Mouse (Mus musculus): ENCODE measurements at regions not wholly inside any gene's neighbourhood (a gene's known extent, or its start where the extent isn't known, plus 50 kb on each side); places are given as distances from the start of the nearest gene placed in this dataset.

DNA sequence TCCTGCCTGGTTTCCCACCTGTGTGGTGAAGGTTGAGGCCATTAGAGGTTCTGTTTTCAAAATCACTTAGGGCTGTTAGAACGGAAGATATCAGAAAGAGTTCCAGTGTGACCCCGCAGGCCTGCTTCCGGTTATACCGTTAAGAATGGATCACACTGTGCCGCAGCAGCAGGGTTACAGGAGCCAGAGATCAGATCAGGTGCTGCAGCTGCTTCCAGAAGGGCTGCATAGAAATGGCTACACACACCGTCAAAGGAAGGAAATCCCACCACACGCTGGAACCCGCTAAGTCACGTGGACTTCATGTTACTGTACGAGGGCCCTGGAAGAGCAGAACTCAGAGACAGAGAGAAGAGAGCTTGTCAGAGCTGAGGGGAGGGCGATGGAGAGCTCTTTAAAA, 282.1 kb upstream of the Cxcr4 start:
- Histone ChIP-seq H3K27me3 (replicated peaks) (peaks cover 3% of the 10 kb centered on the region), H3K4me2 (ENCODE audit: insufficient read depth, low read depth, poor library complexity, severe bottlenecking) (no peak overlapping the region), H3K36me3 (replicated peaks in 1 of 2; ENCODE audit: control insufficient read depth in 1 of 2, insufficient read depth in 1 of 2, low read length in 1 of 2) (no peaks in the 10 kb centered on the region), H3K4me1 (ENCODE audit: control insufficient read depth in 1 of 2, insufficient read depth in 2 of 2) (peaks cover 0 to 13% of the 10 kb centered on the region in 2 experiments; a peak in 2 of 4 replicates), H3K27ac (ENCODE audit: insufficient read depth, low read depth) (no peak overlapping the region), H3K79me2 (replicated peaks; ENCODE audit: control insufficient read depth, extremely low read depth, insufficient read depth, poor library complexity, severe bottlenecking) (no peaks in the 10 kb centered on the region), H3K9ac (ENCODE audit: insufficient read depth, low read depth) (no peak overlapping the region), H3K9me3 (replicated peaks; ENCODE audit: low read length) (no peaks in the 10 kb centered on the region), H3K4me3 (replicated peaks in 1 of 3; ENCODE audit: low read depth in 2 of 3, low read length in 2 of 3, poor library complexity in 1 of 3) (no peak overlapping the region)
- DNase-seq (ENCODE audit: extremely low read depth) = no peak
- in situ Hi-C loops (cut with MboI; ENCODE audit: low pct_ligation_motif_present, low pct_unique_long_range_greater_than_20kb, low sequenced_read_pairs) (loop anchor here (25.0 kb wide), 3 partner anchors 138 to 363 kb away; no protein-coding TSS in a partner anchor), dilution Hi-C loops (cut with MboI; ENCODE audit: extremely low pct_ligation_motif_present, extremely low pct_unique_long_range_greater_than_20kb, low sequenced_read_pairs) (no loop called here)
- TF ChIP-seq POLR2A (IDR thresholded peaks at IDR 0.05; ENCODE audit: low read depth, low read length) = no peak
- no peak for TF ChIP-seq USF1 (IDR thresholded peaks at IDR 0.05; ENCODE audit: low read depth, low read length)
- no peak for TF ChIP-seq E2F4 (IDR thresholded peaks at IDR 0.05; ENCODE audit: insufficient replicate concordance, low read depth, low read length)
- TF ChIP-seq UBTF (IDR thresholded peaks at IDR 0.05; ENCODE audit: low read depth, low read length) = no peak
- no peak for TF ChIP-seq KAT2A (IDR thresholded peaks at IDR 0.05; ENCODE audit: insufficient replicate concordance, low read length)
- TF ChIP-seq CHD2 (IDR thresholded peaks at IDR 0.05; ENCODE audit: low read length) = no peak
- TF ChIP-seq GABPA (IDR thresholded peaks at IDR 0.05; ENCODE audit: insufficient replicate concordance, low read depth, low read length) = no peak
- no peak for TF ChIP-seq NRF1 (IDR thresholded peaks at IDR 0.05; ENCODE audit: low read depth, low read length)
- TF ChIP-seq ZMIZ1 (IDR thresholded peaks at IDR 0.05; ENCODE audit: low read depth, low read length) = no peak
- no peak for TF ChIP-seq RAD21 (IDR thresholded peaks at IDR 0.05; ENCODE audit: low read depth, low read length)
- no peak for TF ChIP-seq MAX (IDR thresholded peaks at IDR 0.05; ENCODE audit: low read length)
- no peak for TF ChIP-seq ZNF384 (IDR thresholded peaks at IDR 0.05; ENCODE audit: low read depth, low read length)
- no peak for TF ChIP-seq TCF12 (IDR thresholded peaks at IDR 0.05; ENCODE audit: low read depth, low read length)
- TF ChIP-seq IRF4 (IDR thresholded peaks at IDR 0.05; ENCODE audit: low read depth, low read length) = no peak
- no peak for TF ChIP-seq MXI1 (IDR thresholded peaks at IDR 0.05; ENCODE audit: low read depth, low read length)
- TF ChIP-seq CTCF (conservative IDR thresholded peaks at IDR 0.05 in 1 of 2, IDR thresholded peaks at IDR 0.05 in 1 of 2; ENCODE audit: low read depth in 2 of 2, low read length in 2 of 2) = no peak
- no peak for TF ChIP-seq SIN3A (IDR thresholded peaks at IDR 0.05; ENCODE audit: low read length)
- TF ChIP-seq RCOR1 (conservative IDR thresholded peaks at IDR 0.05; ENCODE audit: low read depth, low read length) = no peak

DNA sequence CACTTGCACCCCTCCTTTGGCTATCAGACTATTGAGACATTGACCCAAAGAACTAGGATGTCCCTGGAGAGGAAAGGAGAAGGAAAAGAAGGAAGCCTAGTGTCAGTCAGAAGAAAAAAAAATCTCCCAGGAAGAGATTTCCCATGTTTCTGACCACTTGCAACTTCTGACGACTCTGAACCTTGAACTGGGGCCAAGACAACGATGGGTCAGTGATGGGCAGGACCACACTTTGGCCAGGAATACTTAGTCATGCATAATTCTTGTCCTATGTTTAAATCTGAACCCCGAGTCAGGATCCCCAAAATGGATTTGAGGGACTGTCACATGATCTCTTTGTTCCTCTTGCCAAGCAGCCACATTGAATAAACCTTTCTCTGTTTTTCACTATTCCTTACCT, 276.7 kb upstream of the Cxcr4 start:
- no peak for DNase-seq (ENCODE audit: extremely low read depth)
- in situ Hi-C loops (cut with MboI; ENCODE audit: low pct_ligation_motif_present, low pct_unique_long_range_greater_than_20kb, low sequenced_read_pairs) = loop anchor here (25.0 kb wide), 3 partner anchors 144 to 369 kb away; no protein-coding TSS in a partner anchor
- Histone ChIP-seq H3K79me2 (replicated peaks; ENCODE audit: control insufficient read depth, extremely low read depth, insufficient read depth, poor library complexity, severe bottlenecking) (no peaks in the 10 kb centered on the region), H3K4me3 (replicated peaks in 1 of 3; ENCODE audit: low read depth in 2 of 3, low read length in 2 of 3, poor library complexity in 1 of 3) (no peak overlapping the region), H3K27ac (ENCODE audit: insufficient read depth, low read depth) (no peak overlapping the region), H3K27me3 (replicated peaks) (peaks cover 7% of the 10 kb centered on the region), H3K4me1 (ENCODE audit: control insufficient read depth in 1 of 2, insufficient read depth in 2 of 2) (no peaks in the 10 kb centered on the region), H3K4me2 (ENCODE audit: insufficient read depth, low read depth, poor library complexity, severe bottlenecking) (no peak overlapping the region), H3K9ac (ENCODE audit: insufficient read depth, low read depth) (no peak overlapping the region), H3K9me3 (replicated peaks; ENCODE audit: low read length) (no peaks in the 10 kb centered on the region), H3K36me3 (replicated peaks in 1 of 2; ENCODE audit: control insufficient read depth in 1 of 2, insufficient read depth in 1 of 2, low read length in 1 of 2) (no peaks in the 10 kb centered on the region)
- TF ChIP-seq ZC3H11A (IDR thresholded peaks at IDR 0.05; ENCODE audit: low read depth, low read length) = no peak
- no peak for TF ChIP-seq ETS1 (conservative IDR thresholded peaks at IDR 0.05; ENCODE audit: low read depth, low read length)
- no peak for TF ChIP-seq TCF12 (IDR thresholded peaks at IDR 0.05; ENCODE audit: low read depth, low read length)
- no peak for TF ChIP-seq USF1 (IDR thresholded peaks at IDR 0.05; ENCODE audit: low read depth, low read length)
- TF ChIP-seq MAFK (IDR thresholded peaks at IDR 0.05; ENCODE audit: insufficient replicate concordance, low read length) = no peak
- TF ChIP-seq ELF1 (IDR thresholded peaks at IDR 0.05; ENCODE audit: low read depth, low read length) = no peak
- TF ChIP-seq HCFC1 (IDR thresholded peaks at IDR 0.05; ENCODE audit: low read depth, low read length) = no peak
- no peak for TF ChIP-seq IRF4 (IDR thresholded peaks at IDR 0.05; ENCODE audit: low read depth, low read length)
- no peak for TF ChIP-seq MYC (IDR thresholded peaks at IDR 0.05; ENCODE audit: low read depth, low read length)
- no peak for TF ChIP-seq MAZ (IDR thresholded peaks at IDR 0.05; ENCODE audit: low read depth, low read length)
- no peak for TF ChIP-seq MXI1 (IDR thresholded peaks at IDR 0.05; ENCODE audit: low read depth, low read length)
- no peak for TF ChIP-seq E2F4 (IDR thresholded peaks at IDR 0.05; ENCODE audit: insufficient replicate concordance, low read depth, low read length)
- no peak for TF ChIP-seq KAT2A (IDR thresholded peaks at IDR 0.05; ENCODE audit: insufficient replicate concordance, low read length)
- TF ChIP-seq JUND (conservative IDR thresholded peaks at IDR 0.05; ENCODE audit: low read depth, low read length) = no peak
- TF ChIP-seq POLR2A (IDR thresholded peaks at IDR 0.05; ENCODE audit: low read depth, low read length) = no peak
- TF ChIP-seq ZKSCAN1 (IDR thresholded peaks at IDR 0.05; ENCODE audit: borderline replicate concordance, low read depth, low read length) = no peak
- no peak for TF ChIP-seq USF2 (conservative IDR thresholded peaks at IDR 0.05; ENCODE audit: low read depth, low read length)
- no peak for TF ChIP-seq BHLHE40 (IDR thresholded peaks at IDR 0.05; ENCODE audit: low read depth, low read length)
- no peak for TF ChIP-seq MAX (IDR thresholded peaks at IDR 0.05; ENCODE audit: low read length)
- no peak for TF ChIP-seq MEF2A (IDR thresholded peaks at IDR 0.05; ENCODE audit: borderline replicate concordance, low read depth, low read length)
- dilution Hi-C loops (cut with MboI; ENCODE audit: extremely low pct_ligation_motif_present, extremely low pct_unique_long_range_greater_than_20kb, low sequenced_read_pairs) = no loop called here

All from CH12.LX (cell line).